Mouse (Mus musculus) kidney, adult 9 months (tissue): ENCODE measurements around the gene Mfap5.
"Not testable (repeated sequence)": the region's sequence is repeated elsewhere in the genome, so short reads cannot be mapped to it uniquely, and the experiment has no call there.

Experiments used
- DNase-seq: peaks from one replicate; pipeline ENCODE4 v3.0.0; 2022

The Mfap5 gene

GRCm38 (mm10) chr6:122514312-122514711, 8.7 kb downstream of the Mfap5 start:
- DNase-seq, result no peak

- not testable (repeated sequence) for DNase-seq
These were observed 10.1 kb downstream of the Mfap5 start for GRCm38 (mm10) chr6:122515762-122516161.

- DNase-seq, result no peak
These were observed 12.0 kb downstream of the Mfap5 start for GRCm38 (mm10) chr6:122517668-122518067.

- DNase-seq, result peak; percentile 14
These were observed 13.7 kb downstream of the Mfap5 start for GRCm38 (mm10) chr6:122519384-122519783.

- DNase-seq, result peak; percentile 14
These were observed 16.9 kb downstream of the Mfap5 start for GRCm38 (mm10) chr6:122522595-122522994.

GRCm38 (mm10) chr6:122523289-122523688, 17.6 kb downstream of the Mfap5 start:
- no peak for DNase-seq

GRCm38 (mm10) chr6:122527596-122527995, 22.0 kb downstream of the Mfap5 start:
- DNase-seq, result no peak

- no peak for DNase-seq
These were observed 22.5 kb downstream of the Mfap5 start for GRCm38 (mm10) chr6:122528136-122528535.

- no peak for DNase-seq
These were observed 26.0 kb downstream of the Mfap5 start for GRCm38 (mm10) chr6:122531466-122532174.

- peak; percentile 94 for DNase-seq
These were observed 27.2 kb downstream of the Mfap5 start for GRCm38 (mm10) chr6:122532883-122533302.

- peak; percentile 39 for DNase-seq
These were observed 28.4 kb downstream of the Mfap5 start for GRCm38 (mm10) chr6:122534032-122534431.

GRCm38 (mm10) chr6:122539564-122539963, 33.9 kb downstream of the Mfap5 start:
- DNase-seq, result no peak

GRCm38 (mm10) chr6:122542459-122542858, 36.8 kb downstream of the Mfap5 start:
- DNase-seq, result not testable (repeated sequence)

- no peak for DNase-seq
These were observed 37.9 kb downstream of the Mfap5 start for GRCm38 (mm10) chr6:122543574-122543973.

- DNase-seq, result no peak
These were observed 39.0 kb downstream of the Mfap5 start for GRCm38 (mm10) chr6:122544672-122545071.

- DNase-seq, result no peak
These were observed 39.7 kb downstream of the Mfap5 start for GRCm38 (mm10) chr6:122545289-122545882.

GRCm38 (mm10) chr6:122545948-122546347, 40.3 kb downstream of the Mfap5 start:
- DNase-seq, result no peak

GRCm38 (mm10) chr6:122553606-122554005, 48.0 kb downstream of the Mfap5 start, which contains the start of gene Aicda:
Gene Aicda (plus strand): TSS chr6:122553801.
- no peak for DNase-seq

- no peak for DNase-seq
These were observed 48.5 kb downstream of the Mfap5 start for GRCm38 (mm10) chr6:122554102-122554501.

GRCm38 (mm10) chr6:122555266-122555665, 49.6 kb downstream of the Mfap5 start:
- no peak for DNase-seq

- DNase-seq, result peak; percentile 77
These were observed 51.4 kb downstream of the Mfap5 start for GRCm38 (mm10) chr6:122556959-122557561.

- peak; percentile 76 for DNase-seq
These were observed 54.8 kb downstream of the Mfap5 start for GRCm38 (mm10) chr6:122560427-122560826.

- DNase-seq, result no peak
These were observed 55.4 kb downstream of the Mfap5 start for GRCm38 (mm10) chr6:122561005-122561404.

- DNase-seq, result peak; percentile 49
These were observed 56.8 kb downstream of the Mfap5 start for GRCm38 (mm10) chr6:122562463-122562862.
